Mouse (Mus musculus): ENCODE results near the gene Cux2.

DNA sequence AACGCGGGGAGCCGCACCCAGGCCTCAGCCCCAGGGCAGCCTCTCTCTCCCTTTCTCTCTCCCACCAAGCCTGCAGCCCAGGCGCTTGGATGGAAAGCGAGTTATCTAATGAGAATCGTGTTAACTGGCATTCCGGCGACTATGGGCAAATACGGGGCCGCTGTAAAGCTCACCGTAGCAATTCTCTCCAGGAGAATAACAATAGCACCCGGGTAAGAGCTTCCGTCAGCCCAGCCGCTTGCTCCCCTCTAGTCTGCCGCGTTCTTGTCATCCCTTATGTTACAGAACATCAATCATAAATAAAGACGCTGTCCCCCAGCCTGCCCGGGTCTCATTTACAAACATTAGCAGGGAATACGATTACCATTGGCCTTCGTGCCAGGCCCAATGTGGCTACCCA lies 1.6 kb downstream of the Cux2 start:
- TF ChIP-seq POLR2A (IDR thresholded peaks at IDR 0.05; ENCODE audit: low read depth, low read length): no peak
- no peak for TF ChIP-seq CTCF (IDR thresholded peaks at IDR 0.05; ENCODE audit: extremely low read depth, insufficient read depth, insufficient read length, insufficient replicate concordance)

Data from spleen, adult 2 months (tissue).